Comparison of ENCODE assay signal across 13 mouse cellular contexts in genomic region chr2:10003358-10003757, GRCm38 (mm10). TPM values are rescaled to one million over a fixed set of nuclear protein-coding genes. Genes with fewer than 3 reads are reported as not detected.
DNase-seq lines count a peak whose midpoint lies in the region; ATAC-seq and TF ChIP-seq lines count a peak whose summit lies in the region.
"Had no signal": no experiment of that assay in that cellular context is flagged by ENCODE, and none has a peak within 500 bp of the region (broad histone marks: within the 10 kb centered on the region; RNA-seq: fewer than 3 reads in every experiment).

No protein-coding gene starts in this region.

- no peaks in the 10 kb centered on the region for H3K4me1 ChIP-seq in forebrain, embryonic 11.5 days (replicated peaks; ENCODE audit: control insufficient read depth, insufficient read depth, low read length)
- H3K4me1 ChIP-seq in forebrain, embryonic 10.5 days = no peaks in the 10 kb centered on the region
- H3K4me1 ChIP-seq in lung, embryonic 16.5 days (replicated peaks; ENCODE audit: control insufficient read depth, insufficient read depth, low read length) = peaks cover 11% of the 10 kb centered on the region
- H3K4me1 ChIP-seq in lung, adult 2 months (ENCODE audit: control insufficient read depth, insufficient read depth, low read length) = peaks cover 7% of the 10 kb centered on the region
- H3K4me1 ChIP-seq: midbrain, embryonic 12.5 days had no signal

- no peak for TF ChIP-seq POLR2A in lung, adult 2 months (IDR thresholded peaks at IDR 0.05; ENCODE audit: borderline replicate concordance, extremely low read depth, low read depth, low read length)

- H3K4me2 ChIP-seq in forebrain, embryonic 11.5 days (ENCODE audit: low read depth, low read length, severe bottlenecking) = no peak overlapping the region
- H3K4me2 ChIP-seq in lung, embryonic 16.5 days (ENCODE audit: low read depth, low read length) = no peak overlapping the region
- H3K4me2 ChIP-seq: limb, embryonic 12.5 days; midbrain, embryonic 12.5 days had no signal

- H3K4me3 ChIP-seq in forebrain, embryonic 11.5 days (ENCODE audit: low read depth, low read length) = no peak overlapping the region
- no peak overlapping the region for H3K4me3 ChIP-seq in forebrain, embryonic 10.5 days
- no peak overlapping the region for H3K4me3 ChIP-seq in lung, embryonic 16.5 days (ENCODE audit: low read length)
- H3K4me3 ChIP-seq in lung, adult 2 months (replicated peaks; ENCODE audit: extremely low read depth, low read depth, low read length) = no peak overlapping the region
- H3K4me3 ChIP-seq: limb, embryonic 12.5 days; midbrain, embryonic 12.5 days had no signal

- DNase-seq in forebrain, embryonic 11.5 days (ENCODE audit: low spot score) = no peak
- no peak for DNase-seq in forebrain, embryonic 10.5 days (ENCODE audit: extremely low spot score, low spot score)
- no peak for DNase-seq in lung, adult 2 months
- peak; percentile 52 to 53 for DNase-seq in cerebellum, postnatal 14 days
- DNase-seq in lung, postnatal 36 days = peak; percentile 24
- DNase-seq in Muller cell, postnatal 12 days (ENCODE audit: inconsistent ontology term) = no peak
- DNase-seq in thymus, postnatal 10 days (ENCODE audit: low spot score in 2 of 2) = no peak
- DNase-seq: right cerebral cortex, adult 18-20 months had no signal

- no peak overlapping the region for H3K27ac ChIP-seq in forebrain, embryonic 11.5 days (ENCODE audit: low read depth, low read length)
- no peak overlapping the region for H3K27ac ChIP-seq in forebrain, embryonic 10.5 days
- no peak overlapping the region for H3K27ac ChIP-seq in lung, embryonic 16.5 days (ENCODE audit: low read length)
- H3K27ac ChIP-seq: kidney, postnatal 0 days; limb, embryonic 12.5 days; midbrain, embryonic 12.5 days had no signal

- no peaks in the 10 kb centered on the region for H3K36me3 ChIP-seq in forebrain, embryonic 11.5 days (ENCODE audit: control insufficient read depth, insufficient read depth, low read length)
- H3K36me3 ChIP-seq in forebrain, embryonic 10.5 days (replicated peaks) = no peaks in the 10 kb centered on the region
- no peaks in the 10 kb centered on the region for H3K36me3 ChIP-seq in lung, embryonic 16.5 days (ENCODE audit: control insufficient read depth, insufficient read depth, low read length)
- H3K36me3 ChIP-seq: limb, embryonic 12.5 days; midbrain, embryonic 12.5 days had no signal

- TF ChIP-seq CTCF in lung, adult 2 months (IDR thresholded peaks at IDR 0.05; ENCODE audit: insufficient read depth, low read length) = no peak

- H3K27me3 ChIP-seq in forebrain, embryonic 11.5 days (ENCODE audit: control insufficient read depth, insufficient read depth, low read length) = no peaks in the 10 kb centered on the region
- no peaks in the 10 kb centered on the region for H3K27me3 ChIP-seq in forebrain, embryonic 10.5 days (ENCODE audit: poor library complexity, severe bottlenecking)
- no peaks in the 10 kb centered on the region for H3K27me3 ChIP-seq in lung, embryonic 16.5 days (ENCODE audit: control insufficient read depth, insufficient read depth, low read depth, low read length)
- H3K27me3 ChIP-seq: limb, embryonic 12.5 days; midbrain, embryonic 12.5 days had no signal

- peak; percentile 36 for ATAC-seq in forebrain, embryonic 11.5 days (replicated peaks; ENCODE audit: low FRiP score)
- peak; percentile 49; the same call in 1 of the 2 replicates for ATAC-seq in lung, embryonic 16.5 days (ENCODE audit: low read depth)
- ATAC-seq: CD4-positive, CD25-positive, alpha-beta regulatory T cell, adult 4 months had no signal

- no peaks in the 10 kb centered on the region for H3K9me3 ChIP-seq in forebrain, embryonic 11.5 days (ENCODE audit: control insufficient read depth, low read length)
- H3K9me3 ChIP-seq in forebrain, embryonic 10.5 days = no peaks in the 10 kb centered on the region
- no peaks in the 10 kb centered on the region for H3K9me3 ChIP-seq in lung, embryonic 16.5 days (ENCODE audit: control insufficient read depth, low read length)
- H3K9me3 ChIP-seq: limb, embryonic 12.5 days; midbrain, embryonic 12.5 days had no signal

- H3K9ac ChIP-seq in forebrain, embryonic 11.5 days (ENCODE audit: low read length) = no peak overlapping the region
- no peak overlapping the region for H3K9ac ChIP-seq in lung, embryonic 16.5 days (ENCODE audit: low read length)
- H3K9ac ChIP-seq: limb, embryonic 12.5 days; midbrain, embryonic 12.5 days had no signal

- 92% methylated on average over 5 of the region's 5 CpGs for WGBS in forebrain, embryonic 11.5 days
- 95% methylated on average over 5 of the region's 5 CpGs for WGBS in forebrain, embryonic 10.5 days
- WGBS in lung, embryonic 16.5 days = 85% methylated on average over 5 of the region's 5 CpGs
- WGBS in lung, adult 2 months = 70% methylated on average over 5 of the region's 5 CpGs

RNA-seq across cellular contexts. Expression of gene Taf3, which starts 45.0 kb away (rescaled TPM):
- 18.8 and 19.4 TPM in 2 replicates for polyA plus RNA-seq in forebrain, embryonic 11.5 days (2014; fragmentation: Nextera tagmentation; extraction: Ambion mirVana)
- polyA plus RNA-seq in forebrain, embryonic 10.5 days (2016; fragmentation: Nextera tagmentation; extraction: Ambion mirVana) = 15.7 and 16.7 TPM in 2 replicates
- polyA plus RNA-seq in lung, embryonic 16.5 days (2015; fragmentation: Nextera tagmentation; extraction: Ambion mirVana) = 11.7 and 13.3 TPM in 2 replicates
- polyA plus RNA-seq in lung, adult 2 months (2012; rRNA removed) = 5.8 and 8.7 TPM in 2 replicates

Comparison
In these comparisons a context has a peak if more than half of its experiments do, and no peak if none do; other contexts are left out.
1. DNase-seq: peak in cerebellum, postnatal 14 days (2 of 2) and lung, postnatal 36 days (single experiment); none in forebrain, embryonic 11.5 days (single experiment), forebrain, embryonic 10.5 days (single experiment), lung, adult 2 months (single experiment), Muller cell, postnatal 12 days (single experiment) and thymus, postnatal 10 days (0 of 2).